Mouse (Mus musculus): ENCODE results near the gene Sytl2. TPM values are rescaled to one million over a fixed set of nuclear protein-coding genes. Genes with fewer than 3 reads are reported as not detected.

Sytl2 gene
- polyA plus RNA-seq, 2 experiments from 2014 or later, result 25.2 to 28.4 TPM

Other genes with a start within 250 kb of the Sytl2 start
- 10 to 100 TPM; 49.7 to 85.7 TPM for gene Picalm, start 172.0 kb upstream of the Sytl2 start, polyA plus RNA-seq (2017; shearing (Covaris generic))
- under 1 TPM in 1 of 2 experiments, not detected in 1; 0.32 TPM for gene Ccdc83, start 36.5 kb upstream of the Sytl2 start, polyA plus RNA-seq (2017; shearing (Covaris generic))
- gene Ccdc89, start 124.3 kb downstream of the Sytl2 start, polyA plus RNA-seq (2017; shearing (Covaris generic)), result not detected
- 10 to 100 TPM; 22.8 to 29.8 TPM for gene Crebzf, start 140.5 kb downstream of the Sytl2 start, polyA plus RNA-seq (2017; shearing (Covaris generic))
- 10 to 100 TPM; 77.7 to 89.8 TPM for gene Tmem126a, start 155.0 kb downstream of the Sytl2 start, polyA plus RNA-seq (2017; shearing (Covaris generic))
- gene Tmem126b, start 173.7 kb downstream of the Sytl2 start, polyA plus RNA-seq (2017; shearing (Covaris generic)), result 10 to 100 TPM; 32.3 to 39.5 TPM
- 1 to 10 TPM in 1 of 2 experiments, not detected in 1; 1.5 TPM for gene Dlg2, start 174.4 kb downstream of the Sytl2 start, polyA plus RNA-seq (2017; shearing (Covaris generic))

Measured in activated CD4-positive, CD25-positive, alpha-beta regulatory T cell, adult 4 months (primary cell).